Mouse (Mus musculus) MEL (cell line): ENCODE data around the gene Fbxo45. TPM values are rescaled to one million over a fixed set of nuclear protein-coding genes. Genes with fewer than 3 reads are reported as not detected.
A peak's percentile ranks its signal among the peaks of the same experiment; 100 is the strongest.
"Not testable (repeated sequence)": the region's sequence is repeated elsewhere in the genome, so short reads cannot be mapped to it uniquely, and the experiment has no call there.

ENCODE experiments used
- DNase-seq: peaks from one replicate; pipeline ENCODE4 v3.0.0; 2011; ENCODE audit warnings: low read depth, low spot score
- H3K27ac ChIP-seq: 2 replicates; pipeline ENCODE4 v1.5.1; 2012; ENCODE audit warnings: low read depth, mild to moderate bottlenecking, control low read depth, low read length, moderate library complexity; ENCODE audit not compliant: control insufficient read depth
- H3K27me3 ChIP-seq, 2 experiments: fragments of 150-350 bp in 1 of 2; sonication (generic) in 1 of 2; 2 replicates each; pipeline ENCODE4 v1.6.1; 2012; ENCODE audit warnings: low read length in 2 of 2, mild to moderate bottlenecking in 2 of 2, improper control_type of control experiment in 1 of 2, moderate library complexity in 1 of 2; ENCODE audit not compliant: insufficient read depth in 2 of 2, control insufficient read depth in 1 of 2
- H3K36me3 ChIP-seq, 2 experiments: 2 replicates each; pipeline ENCODE4 v1.6.1; 2012 to 2014; ENCODE audit warnings: low read length in 2 of 2, improper control_type of control experiment in 1 of 2, inconsistent platforms in 1 of 2, mild to moderate bottlenecking in 1 of 2; ENCODE audit not compliant: insufficient read depth in 2 of 2, control insufficient read depth in 1 of 2
- H3K4me1 ChIP-seq, 2 experiments: fragments of 150-350 bp in 1 of 2; sonication (generic) in 1 of 2; 2 replicates each; pipeline ENCODE4 v1.6.1; 2012; ENCODE audit warnings: low read length in 2 of 2, improper control_type of control experiment in 1 of 2, mild to moderate bottlenecking in 1 of 2; ENCODE audit not compliant: insufficient read depth in 2 of 2, control insufficient read depth in 1 of 2
- H3K4me3 ChIP-seq, 2 experiments: fragments of 150-350 bp in 1 of 2; sonication (generic) in 1 of 2; 2 replicates each; pipeline ENCODE4 v1.5.1; 2012; ENCODE audit warnings: low read depth in 2 of 2, low read length in 2 of 2, mild to moderate bottlenecking in 2 of 2, moderate library complexity in 2 of 2, control low read depth in 1 of 2, improper control_type of control experiment in 1 of 2; ENCODE audit not compliant: control insufficient read depth in 1 of 2, insufficient read depth in 1 of 2
- H3K79me2 ChIP-seq: 2 replicates; pipeline ENCODE4 v1.6.1; 2012; ENCODE audit warnings: mild to moderate bottlenecking, low read length, moderate library complexity; ENCODE audit not compliant: control insufficient read depth, poor library complexity, insufficient read depth
- H3K9ac ChIP-seq: 2 replicates; pipeline ENCODE4 v1.6.1; 2012; ENCODE audit warnings: low read depth, mild to moderate bottlenecking, control low read depth, low read length, moderate library complexity; ENCODE audit not compliant: control insufficient read depth, poor library complexity, severe bottlenecking
- H3K9me3 ChIP-seq: fragments of 150-350 bp; sonication (generic); replicated peaks from 2 replicates; pipeline ENCODE4 v1.6.1; 2012; ENCODE audit warnings: mild to moderate bottlenecking, low read length, improper control_type of control experiment, moderate library complexity; ENCODE audit not compliant: insufficient read depth
- CHD1 ChIP-seq: IDR thresholded peaks from 2 replicates; pipeline ENCODE4 v1.6.1; 2012; ENCODE audit warnings: low read depth, mild to moderate bottlenecking, inconsistent platforms, low read length, improper control_type of control experiment
- CTCF ChIP-seq, 3 experiments: IDR thresholded peaks in 2 of 3; conservative IDR thresholded peaks in 1 of 3; 2 replicates each; pipeline ENCODE4 v1.5.1; 2011 to 2012; ENCODE audit warnings: low read length in 3 of 3, low read depth in 2 of 3, mild to moderate bottlenecking in 2 of 3, improper control_type of control experiment in 1 of 3, inconsistent platforms in 1 of 3, mixed read lengths in 1 of 3, moderate library complexity in 1 of 3; ENCODE audit not compliant: control insufficient read depth in 1 of 3, insufficient read depth in 1 of 3, poor library complexity in 1 of 3, severe bottlenecking in 1 of 3
- E2F4 ChIP-seq: IDR thresholded peaks from 2 replicates; pipeline ENCODE4 v1.6.1; 2011; ENCODE audit warnings: low read depth, low read length, improper control_type of control experiment, borderline replicate concordance
- EP300 ChIP-seq, 2 experiments: IDR thresholded peaks; 2 replicates each; pipeline ENCODE4 v1.6.1; 2011; ENCODE audit warnings: improper control_type of control experiment in 2 of 2, low read length in 2 of 2, low read depth in 1 of 2, mild to moderate bottlenecking in 1 of 2
- GABPA ChIP-seq: IDR thresholded peaks from 2 replicates; pipeline ENCODE4 v1.6.1; 2012; ENCODE audit warnings: low read depth, mild to moderate bottlenecking, inconsistent platforms, low read length, improper control_type of control experiment, moderate library complexity
- KAT2A ChIP-seq: conservative IDR thresholded peaks from 2 replicates; pipeline ENCODE4 v1.6.1; 2012; ENCODE audit warnings: low read depth, low read length, improper control_type of control experiment, inconsistent platforms
- MAFK ChIP-seq: IDR thresholded peaks from 2 replicates; pipeline ENCODE4 v1.6.1; 2011; ENCODE audit warnings: low read depth, mild to moderate bottlenecking, low read length, improper control_type of control experiment, borderline replicate concordance
- MYB ChIP-seq: IDR thresholded peaks from 2 replicates; pipeline ENCODE4 v1.6.1; 2011; ENCODE audit warnings: mild to moderate bottlenecking, low read depth, low read length, improper control_type of control experiment
- NRF1 ChIP-seq: IDR thresholded peaks from 2 replicates; pipeline ENCODE4 v1.6.1; 2014; ENCODE audit warnings: low read depth, mild to moderate bottlenecking, inconsistent platforms, low read length, improper control_type of control experiment, moderate library complexity; ENCODE audit not compliant: poor library complexity, insufficient read depth, severe bottlenecking
- RAD21 ChIP-seq: IDR thresholded peaks from 2 replicates; pipeline ENCODE4 v1.6.1; 2011; ENCODE audit warnings: mild to moderate bottlenecking, low read depth, low read length, improper control_type of control experiment
- SIN3A ChIP-seq: IDR thresholded peaks from 2 replicates; pipeline ENCODE4 v1.6.1; 2012; ENCODE audit warnings: low read length, improper control_type of control experiment, inconsistent platforms
- SMC3 ChIP-seq: IDR thresholded peaks from 2 replicates; pipeline ENCODE4 v1.6.1; 2011; ENCODE audit warnings: low read depth, low read length, improper control_type of control experiment
- TAL1 ChIP-seq: IDR thresholded peaks from 2 replicates; pipeline ENCODE4 v1.6.1; 2012; ENCODE audit warnings: mild to moderate bottlenecking, inconsistent platforms, low read length, moderate library complexity, mixed read lengths
- ZC3H11A ChIP-seq: IDR thresholded peaks from 2 replicates; pipeline ENCODE4 v1.6.1; 2012; ENCODE audit warnings: low read depth, mild to moderate bottlenecking, inconsistent platforms, low read length, improper control_type of control experiment
- ZKSCAN1 ChIP-seq: IDR thresholded peaks from 2 replicates; pipeline ENCODE4 v1.6.1; 2012; ENCODE audit warnings: low read depth, mild to moderate bottlenecking, inconsistent platforms, low read length, improper control_type of control experiment, moderate library complexity
- ZNF384 ChIP-seq: IDR thresholded peaks from 2 replicates; pipeline ENCODE4 v1.6.1; 2012; ENCODE audit warnings: low read depth, mild to moderate bottlenecking, inconsistent platforms, low read length, improper control_type of control experiment
- polyA plus RNA-seq, 2 experiments: library from polyadenylated mRNA; stranded (reverse) in 1 of 2; unstranded in 1 of 2; fragments of >175 nt in 1 of 2; fragments of >200 nt in 1 of 2; gene quantifications; 2 replicates each; pipeline versions ENCODE4 v1.2.1 to v1.2.4; 2012; ENCODE audit warnings: low replicate concordance in 2 of 2, low read depth in 1 of 2; ENCODE audit not compliant: insufficient read length in 2 of 2, insufficient read depth in 1 of 2, missing spikeins in 1 of 2
- total RNA-seq: library from RNA; depleted of rRNA; stranded (reverse); fragments of 300-350 nt; gene quantifications from 2 replicates; pipeline ENCODE4 v1.2.3, GENCODE M21; 2012

Gene Fbxo45
- total and polyA plus RNA-seq, 3 experiments: 15.4 to 19.3 TPM; not detected in 1

GRCm38 (mm10) chr16:32271291-32271690 lies 24.3 kb upstream of the Fbxo45 start, which contains the start of gene Smco1:
Gene Smco1, plus strand, starts transcription at chr16:32271468.
- Histone ChIP-seq H3K27me3 (no peaks in the 10 kb centered on the region), H3K79me2 (no peaks in the 10 kb centered on the region), H3K4me3 (no peak within 1 kb of the TSS), H3K27ac (no peak within 1 kb of the TSS)
- DNase-seq: no peak
- TF ChIP-seq CTCF (IDR thresholded peaks at IDR 0.05 in 2 of 3, conservative IDR thresholded peaks at IDR 0.05 in 1 of 3; ENCODE audit: control insufficient read depth in 1 of 3, insufficient read depth in 1 of 3, low read depth in 2 of 3, low read length in 3 of 3, poor library complexity in 1 of 3, severe bottlenecking in 1 of 3): no peak
- no peak for TF ChIP-seq MAFK
- no peak for TF ChIP-seq EP300 (IDR thresholded peaks at IDR 0.05; ENCODE audit: low read depth in 1 of 2, low read length in 2 of 2)
- no peak for TF ChIP-seq TAL1
- TF ChIP-seq MYB: no peak
- no peak for TF ChIP-seq SIN3A
- TF ChIP-seq ZKSCAN1: no peak
- no peak for TF ChIP-seq NRF1
- TF ChIP-seq GABPA: no peak
- no peak for TF ChIP-seq E2F4
- no peak for TF ChIP-seq CHD1
- no peak for TF ChIP-seq KAT2A
- no peak for TF ChIP-seq ZNF384
- TF ChIP-seq, all 39 proteins: peak for 0
- H3K9ac ChIP-seq: no peak within 1 kb of the TSS
- H3K9me3 ChIP-seq: no peaks in the 10 kb centered on the region
- peaks cover 0 to 4% of the 10 kb centered on the region in 2 experiments; a peak in 2 of 4 replicates for H3K36me3 ChIP-seq
- H3K4me1 ChIP-seq: no peaks in the 10 kb centered on the region; a peak in 1 of 4 replicates

GRCm38 (mm10) chr16:32264225-32264624 lies 17.3 kb upstream of the Fbxo45 start:
- DNase-seq: peak; percentile 50
- not testable (repeated sequence) for H3K4me1 ChIP-seq, H3K9ac ChIP-seq, H3K9me3 ChIP-seq, H3K4me3 ChIP-seq, H3K36me3 ChIP-seq, H3K27me3 ChIP-seq, H3K79me2 ChIP-seq, H3K27ac ChIP-seq
- TF ChIP-seq RAD21 (peak; percentile 46), SMC3 (peak; percentile 58), ZC3H11A (peak; percentile 35; the same call in 1 of the 2 replicates), CTCF (IDR thresholded peaks at IDR 0.05 in 2 of 3, conservative IDR thresholded peaks at IDR 0.05 in 1 of 3; ENCODE audit: control insufficient read depth in 1 of 3, insufficient read depth in 1 of 3, low read depth in 2 of 3, low read length in 3 of 3, poor library complexity in 1 of 3, severe bottlenecking in 1 of 3) (peak; percentile 18 to 48 (median 19); a peak in 3 of 6 replicates)
